ENCODE assay signal across 27 mouse cellular contexts in the genomic region with DNA sequence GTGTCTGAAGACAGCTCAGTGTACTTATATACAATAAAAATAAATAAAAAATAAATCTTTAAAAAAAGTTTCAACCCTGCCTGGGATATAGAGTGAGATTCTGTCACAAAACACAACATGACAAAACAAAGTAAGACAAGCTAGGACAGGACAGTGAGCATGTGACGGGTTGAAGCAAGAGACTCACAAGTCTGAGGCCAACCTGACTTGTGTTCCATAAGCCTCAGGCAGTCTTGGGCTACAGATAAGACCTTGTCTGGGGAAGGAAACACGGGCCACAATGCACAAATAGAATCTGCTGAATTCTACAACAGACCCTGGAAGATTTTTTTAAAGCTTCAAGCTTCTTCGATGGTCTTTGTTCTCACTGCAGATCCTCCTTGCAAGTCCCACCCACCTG.
"Had no signal": no experiment of that assay in that cellular context is flagged by ENCODE, and none has a peak within 500 bp of the region (broad histone marks: within the 10 kb centered on the region; RNA-seq: fewer than 3 reads in every experiment).

No protein-coding gene starts in this region.

- H3K27me3 ChIP-seq: embryonic facial prominence, embryonic 12.5 days; embryonic facial prominence, embryonic 13.5 days; embryonic facial prominence, embryonic 15.5 days; forebrain, embryonic 12.5 days; forebrain, embryonic 13.5 days; forebrain, embryonic 15.5 days had no signal

- ATAC-seq: forebrain, embryonic 13.5 days; forebrain, embryonic 14.5 days; forebrain, embryonic 15.5 days; forebrain, embryonic 16.5 days; forebrain, postnatal 0 days had no signal

- H3K9ac ChIP-seq: embryonic facial prominence, embryonic 12.5 days; embryonic facial prominence, embryonic 13.5 days; embryonic facial prominence, embryonic 15.5 days; forebrain, embryonic 12.5 days; forebrain, embryonic 13.5 days; forebrain, embryonic 15.5 days; forebrain, postnatal 0 days had no signal

- H3K4me3 ChIP-seq: embryonic facial prominence, embryonic 12.5 days; embryonic facial prominence, embryonic 13.5 days; embryonic facial prominence, embryonic 15.5 days; erythroblast, embryonic 14.5 days; forebrain, embryonic 10.5 days; forebrain, embryonic 12.5 days; forebrain, embryonic 13.5 days; forebrain, embryonic 15.5 days; gastrocnemius, adult 2 months; heart, adult 2 months had no signal

- H3K27ac ChIP-seq: embryonic facial prominence, embryonic 12.5 days; embryonic facial prominence, embryonic 13.5 days; embryonic facial prominence, embryonic 15.5 days; forebrain, embryonic 10.5 days; forebrain, embryonic 12.5 days; forebrain, embryonic 13.5 days; forebrain, embryonic 15.5 days; gastrocnemius, adult 2 months; heart, adult 2 months had no signal

- H3K9me3 ChIP-seq: embryonic facial prominence, embryonic 12.5 days; embryonic facial prominence, embryonic 13.5 days; embryonic facial prominence, embryonic 15.5 days; forebrain, embryonic 10.5 days; forebrain, embryonic 12.5 days; forebrain, embryonic 13.5 days; forebrain, embryonic 15.5 days had no signal

- DNase-seq: cerebellum, adult 2 months; cerebellum, adult 8-10 months; cerebellum, adult 9-10 months; cerebellum, adult 9-11 months; cerebellum, postnatal 10 days; cerebellum, postnatal 14 days; cerebellum, postnatal 25 days; cerebellum, postnatal 36 days; embryo, embryonic 11 days; forebrain, postnatal 0 days; gastrocnemius, adult 2 months; gastrocnemius, postnatal 10 days; gastrocnemius, postnatal 14 days; gastrocnemius, postnatal 25 days; gastrocnemius, postnatal 36 days; heart, adult 18-20 months; heart, adult 2 months had no signal

- H3K4me2 ChIP-seq: embryonic facial prominence, embryonic 12.5 days; embryonic facial prominence, embryonic 13.5 days; embryonic facial prominence, embryonic 15.5 days; forebrain, embryonic 12.5 days; forebrain, embryonic 13.5 days; forebrain, embryonic 15.5 days had no signal
